Mouse (Mus musculus) heart, embryonic 16.5 days (tissue): ENCODE results near the gene Pros1. TPM values are rescaled to one million over a fixed set of nuclear protein-coding genes. Genes with fewer than 3 reads are reported as not detected.

Experiments used
- ATAC-seq: fragments of 200-750 bp; cut with Nextera tagmentation; replicated peaks from 2 replicates; pipeline ENCODE4 v1.8.0; 2017; ENCODE audit warnings: moderate number of reproducible peaks; ENCODE audit not compliant: insufficient read depth, low FRiP score; ENCODE audit errors: extremely low read depth
- H3K27ac ChIP-seq: fragments of 300-500 bp; sonication (generic); 2 replicates; pipeline ENCODE4 v1.5.1; 2014; ENCODE audit warnings: mild to moderate bottlenecking, low read length, control low read depth, moderate library complexity
- H3K27me3 ChIP-seq: fragments of 300-500 bp; sonication (generic); 2 replicates; pipeline ENCODE4 v1.6.1; 2014; ENCODE audit warnings: low read length, mixed read lengths; ENCODE audit not compliant: control insufficient read depth, insufficient read depth
- H3K36me3 ChIP-seq: fragments of 300-500 bp; sonication (generic); 2 replicates; pipeline ENCODE4 v1.6.1; 2014; ENCODE audit not compliant: control insufficient read depth, insufficient read depth
- H3K4me1 ChIP-seq: fragments of 300-500 bp; sonication (generic); 2 replicates; pipeline ENCODE4 v1.6.1; 2014; ENCODE audit warnings: low read length, mixed read lengths; ENCODE audit not compliant: control insufficient read depth, insufficient read depth
- H3K4me2 ChIP-seq: fragments of 300-500 bp; sonication (generic); 2 replicates; pipeline ENCODE4 v1.6.1; 2014; ENCODE audit warnings: low read depth, mild to moderate bottlenecking, control low read depth, low read length
- H3K4me3 ChIP-seq: fragments of 300-500 bp; sonication (generic); 2 replicates; pipeline ENCODE4 v1.5.1; 2014; ENCODE audit warnings: mild to moderate bottlenecking, control low read depth, low read length
- H3K9ac ChIP-seq: fragments of 300-500 bp; sonication (generic); 2 replicates; pipeline ENCODE4 v1.6.1; 2014; ENCODE audit warnings: low read length, control low read depth
- H3K9me3 ChIP-seq: fragments of 300-500 bp; sonication (generic); replicated peaks from 2 replicates; pipeline ENCODE4 v1.6.1; 2016; ENCODE audit warnings: low read length; ENCODE audit not compliant: control insufficient read depth
- WGBS: fragments of 180-500 bp; shearing (Covaris S2); extraction: QIAGEN DNeasy Blood & Tissue Kit; methylation state at CpG from one replicate; pipeline ENCODE4 v1.1.7; 2014; 5-methylcytosine and 5-hydroxymethylcytosine counted together
- polyA plus RNA-seq: library from polyadenylated mRNA; unstranded; fragments of >200 nt; fragmentation: Nextera tagmentation; extraction: Ambion mirVana; gene quantifications from 2 replicates; pipeline ENCODE4 v1.2.1, GENCODE M21; 2015

Gene Pros1
- polyA plus RNA-seq, 1 experiment from 2014 or later = 20.3 TPM

GRCm38 (mm10) chr16:62911364-62911763 lies 57.3 kb downstream of the Pros1 start:
- Histone ChIP-seq H3K27ac (no peak overlapping the region), H3K4me2 (no peak overlapping the region), H3K9me3 (no peaks in the 10 kb centered on the region), H3K4me3 (no peak overlapping the region), H3K9ac (no peak overlapping the region), H3K36me3 (no peaks in the 10 kb centered on the region), H3K27me3 (no peaks in the 10 kb centered on the region), H3K4me1 (no peaks in the 10 kb centered on the region)
- WGBS = 64% methylated on average over 1 of the region's 1 CpGs
- no peak for ATAC-seq

DNA sequence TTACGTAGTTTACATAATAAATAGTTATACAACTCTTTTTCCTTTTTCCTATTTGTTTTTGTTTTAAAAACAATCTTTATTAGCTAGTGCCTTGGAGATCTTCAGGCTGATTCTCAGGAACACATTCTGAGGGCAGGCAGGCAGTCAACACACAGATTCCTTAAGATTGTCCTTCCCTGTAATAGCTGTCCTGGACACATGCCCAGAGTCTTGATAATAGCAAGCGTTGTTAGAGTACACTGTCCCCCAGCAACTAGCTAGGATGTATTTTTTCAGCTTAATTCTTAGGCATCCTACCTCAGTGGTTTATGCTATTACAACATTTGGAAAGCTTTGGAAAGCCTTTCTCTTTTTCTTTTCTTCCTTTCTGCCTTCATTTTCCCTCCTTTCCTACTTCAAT lies 58.1 kb downstream of the Pros1 start:
- 54% methylated on average over 2 of the region's 2 CpGs for WGBS
- H3K9me3 ChIP-seq = no peaks in the 10 kb centered on the region
- no peaks in the 10 kb centered on the region for H3K36me3 ChIP-seq
- H3K9ac ChIP-seq = no peak overlapping the region
- ATAC-seq = no peak
- H3K4me2 ChIP-seq = no peak overlapping the region
- no peaks in the 10 kb centered on the region for H3K27me3 ChIP-seq
- no peak overlapping the region for H3K27ac ChIP-seq
- H3K4me3 ChIP-seq = no peak overlapping the region
- no peaks in the 10 kb centered on the region for H3K4me1 ChIP-seq

DNA sequence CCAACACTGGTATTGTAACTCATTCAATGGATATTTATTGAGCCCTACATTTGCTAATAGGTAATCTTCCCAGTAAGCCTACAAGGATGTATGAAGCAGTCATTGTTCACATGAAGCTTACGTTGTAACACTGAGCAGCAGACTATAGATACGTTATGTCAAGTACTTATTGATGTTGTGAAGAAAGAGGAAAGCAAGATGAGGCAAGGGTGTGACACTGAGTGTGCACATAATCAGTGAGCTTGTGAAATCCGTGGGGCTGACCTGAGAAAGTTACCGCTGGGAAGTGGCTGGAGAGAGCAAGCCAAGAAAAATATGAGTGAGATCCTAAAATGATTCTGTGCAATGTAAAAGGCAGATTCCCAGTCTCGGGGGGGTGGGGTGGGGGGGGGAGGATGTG lies 61.4 kb downstream of the Pros1 start:
- Histone ChIP-seq H3K36me3 (no peaks in the 10 kb centered on the region), H3K9me3 (no peaks in the 10 kb centered on the region), H3K27ac (no peak overlapping the region), H3K4me2 (no peak overlapping the region), H3K4me1 (no peaks in the 10 kb centered on the region), H3K9ac (no peak overlapping the region), H3K27me3 (no peaks in the 10 kb centered on the region), H3K4me3 (no peak overlapping the region)
- no peak for ATAC-seq
- WGBS = 69% methylated on average over 5 of the region's 5 CpGs

DNA sequence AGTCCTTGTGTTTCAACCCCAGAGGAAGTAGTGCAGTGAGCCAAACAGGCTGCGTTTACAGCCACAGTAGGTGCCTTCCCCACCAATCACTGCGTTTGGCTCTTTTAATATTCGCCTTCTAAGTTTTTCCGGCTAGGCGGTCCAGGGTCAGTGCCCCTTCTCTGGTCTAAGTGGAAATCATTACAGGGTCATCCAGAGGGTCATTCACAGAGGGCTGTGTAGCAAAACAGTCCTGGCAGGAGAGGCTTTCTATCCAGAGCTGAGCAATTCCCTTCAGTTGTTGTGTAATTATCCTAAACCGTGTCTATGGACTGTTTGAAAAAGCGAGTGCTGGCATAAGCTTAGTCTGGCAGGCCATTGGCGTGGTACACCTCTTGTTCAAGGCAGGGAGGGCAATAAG lies 68.1 kb downstream of the Pros1 start:
- no peaks in the 10 kb centered on the region for H3K9me3 ChIP-seq
- H3K4me2 ChIP-seq = no peak overlapping the region
- no peak overlapping the region for H3K9ac ChIP-seq
- no peak overlapping the region for H3K27ac ChIP-seq
- H3K27me3 ChIP-seq = no peaks in the 10 kb centered on the region
- no peak overlapping the region for H3K4me3 ChIP-seq
- no peak for ATAC-seq
- no peaks in the 10 kb centered on the region for H3K4me1 ChIP-seq
- WGBS = 63% methylated on average over 8 of the region's 8 CpGs
- H3K36me3 ChIP-seq = no peaks in the 10 kb centered on the region

- H3K4me3 ChIP-seq = no peak overlapping the region
- no peak for ATAC-seq
- H3K9me3 ChIP-seq = no peaks in the 10 kb centered on the region
- no peak overlapping the region for H3K27ac ChIP-seq
- H3K4me1 ChIP-seq = no peaks in the 10 kb centered on the region
- no peak overlapping the region for H3K4me2 ChIP-seq
- 80% methylated on average over 6 of the region's 6 CpGs for WGBS
- H3K27me3 ChIP-seq = no peaks in the 10 kb centered on the region
- H3K36me3 ChIP-seq = peaks cover 6% of the 10 kb centered on the region; the same call in 1 of the 2 replicates
- no peak overlapping the region for H3K9ac ChIP-seq
Observed at GRCm38 (mm10) chr16:62931341-62931740, 77.2 kb downstream of the Pros1 start.

DNA sequence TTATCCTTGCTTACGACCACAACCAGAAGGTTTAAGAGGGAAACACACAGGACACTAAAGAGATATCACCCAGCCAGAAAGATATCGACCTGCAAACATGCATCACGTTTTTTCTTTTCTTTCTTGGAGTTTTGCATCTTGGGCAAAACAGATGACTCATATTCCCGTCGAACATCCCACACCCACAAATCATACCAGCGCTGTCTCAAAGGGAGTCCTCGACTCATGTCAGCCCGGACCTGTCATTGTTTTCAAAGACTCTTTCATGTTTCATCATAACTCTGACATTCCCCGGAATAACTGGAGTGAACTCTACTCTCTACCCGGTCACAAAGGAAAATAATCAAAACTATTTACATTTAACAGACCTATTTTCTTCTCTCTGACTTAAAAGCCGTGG lies 82.2 kb downstream of the Pros1 start:
- Histone ChIP-seq H3K4me1 (no peaks in the 10 kb centered on the region), H3K36me3 (no peaks in the 10 kb centered on the region), H3K4me2 (no peak overlapping the region), H3K9me3 (no peaks in the 10 kb centered on the region), H3K27ac (no peak overlapping the region), H3K27me3 (no peaks in the 10 kb centered on the region), H3K4me3 (no peak overlapping the region), H3K9ac (no peak overlapping the region)
- WGBS = 67% methylated on average over 11 of the region's 11 CpGs
- no peak for ATAC-seq

- Histone ChIP-seq H3K4me1 (no peaks in the 10 kb centered on the region), H3K4me3 (peak overlapping the region; percentile 27), H3K9ac (0 out of 2 replicates have a peak overlapping the region, but pooled peaks have one; percentile 24), H3K9me3 (no peaks in the 10 kb centered on the region), H3K27me3 (no peaks in the 10 kb centered on the region), H3K36me3 (no peaks in the 10 kb centered on the region), H3K27ac (no peak overlapping the region), H3K4me2 (peak overlapping the region; percentile 56)
- no peak for ATAC-seq
- 19% methylated on average over 16 of the region's 16 CpGs for WGBS
Observed at GRCm38 (mm10) chr16:62940388-62941003, 86.4 kb downstream of the Pros1 start.

DNA sequence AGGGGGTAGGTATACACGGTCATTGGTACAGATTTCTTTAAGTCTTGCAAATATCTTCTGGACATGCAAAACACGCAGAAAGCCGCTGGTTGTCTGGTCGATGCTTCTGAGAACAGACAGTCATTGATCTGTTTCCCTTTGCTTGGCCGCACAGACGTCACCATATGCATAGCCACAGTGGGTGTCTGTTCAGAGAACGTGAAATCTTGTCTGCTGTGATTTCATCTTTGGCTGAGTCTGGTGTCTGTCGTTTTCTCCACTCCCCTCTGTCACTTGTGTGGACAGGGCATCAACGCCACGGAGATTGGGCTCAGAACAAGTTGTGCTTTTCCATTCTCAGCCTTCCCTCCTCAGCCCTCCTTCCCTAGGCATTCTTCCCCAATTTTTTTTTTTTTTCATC lies 87.7 kb downstream of the Pros1 start:
- ATAC-seq = no peak
- no peak overlapping the region for H3K4me2 ChIP-seq
- no peaks in the 10 kb centered on the region for H3K9me3 ChIP-seq
- no peaks in the 10 kb centered on the region for H3K27me3 ChIP-seq
- no peaks in the 10 kb centered on the region for H3K4me1 ChIP-seq
- no peaks in the 10 kb centered on the region for H3K36me3 ChIP-seq
- no peak overlapping the region for H3K27ac ChIP-seq
- no peak overlapping the region for H3K4me3 ChIP-seq
- no peak overlapping the region for H3K9ac ChIP-seq
- 66% methylated on average over 10 of the region's 10 CpGs for WGBS

DNA sequence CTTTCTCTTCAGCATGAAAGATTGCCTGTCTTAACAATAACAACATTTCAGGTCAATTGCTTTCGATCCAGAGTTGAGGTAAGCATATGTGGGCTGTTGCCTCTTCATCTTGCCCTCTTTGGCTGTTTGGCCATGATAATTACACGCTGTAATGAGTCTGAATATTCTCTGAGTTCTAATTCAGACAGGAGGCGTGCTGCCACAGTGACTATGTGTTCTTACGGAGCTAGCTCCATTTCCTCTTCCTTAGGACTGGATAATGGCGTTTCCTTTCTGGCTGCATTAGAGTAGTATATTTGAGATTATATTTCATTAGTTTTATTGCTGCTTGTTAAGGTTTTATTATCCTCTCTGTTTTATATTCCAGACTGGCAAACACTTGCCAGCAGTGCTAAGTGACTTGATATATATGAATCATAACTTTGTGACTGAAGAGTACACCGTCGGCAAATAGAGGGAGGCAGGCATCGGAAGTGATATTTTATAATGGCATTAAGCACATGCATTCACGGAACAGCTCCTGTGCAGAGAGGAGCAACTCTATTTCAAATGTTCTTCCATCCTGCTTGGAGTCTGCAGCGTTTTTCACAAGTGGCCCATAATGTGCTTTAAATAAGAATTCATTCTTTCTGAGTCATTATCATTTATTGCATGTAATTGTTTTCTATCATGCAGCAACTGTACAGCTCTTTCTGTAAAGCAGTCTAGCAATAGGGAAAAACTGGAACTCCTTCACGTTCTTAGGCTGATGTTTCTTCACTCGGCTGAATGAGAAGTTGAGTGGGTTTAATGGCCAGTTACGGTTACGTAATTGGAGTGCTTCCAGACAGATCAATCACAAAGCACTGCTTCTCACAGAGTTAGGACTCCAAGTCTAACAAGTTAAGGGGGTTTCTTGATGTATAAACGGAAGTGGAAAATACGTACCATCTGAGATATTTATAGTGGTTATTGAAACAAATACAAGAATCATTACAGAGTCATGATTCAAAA lies 88.6 kb downstream of the Pros1 start:
- 73% methylated on average over 16 of the region's 16 CpGs for WGBS
- Histone ChIP-seq H3K4me1 (no peaks in the 10 kb centered on the region), H3K9ac (no peak overlapping the region), H3K36me3 (no peaks in the 10 kb centered on the region), H3K4me3 (no peak overlapping the region), H3K9me3 (no peaks in the 10 kb centered on the region), H3K27ac (no peak overlapping the region), H3K27me3 (no peaks in the 10 kb centered on the region), H3K4me2 (no peak overlapping the region)
- no peak for ATAC-seq
